Mouse (Mus musculus): Measurements from ENCODE around the gene Rnf183. TPM values are rescaled to one million over a fixed set of nuclear protein-coding genes. Genes with fewer than 3 reads are reported as not detected.
"Not testable (repeated sequence)": the region's sequence is repeated elsewhere in the genome, so short reads cannot be mapped to it uniquely, and the experiment has no call there.

Rnf183 gene
- not detected for total RNA-seq (2021)
- long read RNA-seq = 0 reads

- DNase-seq (ENCODE audit: low spot score in 2 of 2) = no peak
Measured at GRCm38 (mm10) chr4:62435081-62435480, at the start of gene Rnf183. TSS of gene Rnf183 (minus strand) at chr4:62435252.

DNA sequence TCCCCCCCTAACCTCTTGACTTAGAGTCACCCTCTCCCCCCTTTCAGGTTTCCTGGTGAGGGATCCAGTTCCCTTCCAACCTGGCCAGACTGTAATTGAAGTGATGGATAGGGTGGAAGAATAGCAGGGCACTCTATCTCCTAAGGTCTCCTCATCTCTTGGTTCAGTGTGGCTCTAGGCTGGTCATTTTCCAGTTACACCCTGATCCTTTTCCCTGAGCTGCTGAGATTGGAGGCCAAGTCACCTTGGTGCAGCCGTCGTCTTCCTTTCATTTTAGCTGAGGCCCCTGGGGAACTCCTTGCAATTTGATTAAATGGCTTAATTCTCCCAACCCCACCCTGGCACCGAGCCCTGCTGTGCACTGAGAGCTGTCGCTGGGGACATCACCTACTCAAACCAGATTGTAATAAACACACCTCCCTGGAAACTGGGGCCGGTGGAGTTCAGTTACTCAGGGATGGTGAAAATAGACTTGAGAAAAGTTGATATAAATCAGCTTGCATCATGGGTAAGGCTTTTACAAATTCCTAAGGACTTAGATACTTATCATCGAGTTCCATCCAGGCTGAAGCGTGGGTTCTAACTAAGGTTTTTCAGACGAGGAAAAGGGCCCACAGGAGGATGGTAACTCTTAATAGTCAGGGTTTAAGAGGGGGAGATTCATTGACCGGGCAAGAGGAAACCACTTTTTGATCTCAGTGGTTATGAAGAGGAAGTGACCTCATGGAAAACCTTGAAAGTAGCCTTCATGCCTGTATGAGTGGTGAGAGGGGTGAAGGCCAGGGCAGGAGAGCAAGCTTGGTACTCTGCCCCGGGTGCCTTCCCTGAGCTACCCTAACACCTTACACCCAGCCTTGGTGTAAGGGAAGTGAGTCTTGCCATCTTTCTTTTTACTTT, 45.9 kb upstream of the Rnf183 start:
- no peak for DNase-seq (ENCODE audit: low spot score in 2 of 2)

DNA sequence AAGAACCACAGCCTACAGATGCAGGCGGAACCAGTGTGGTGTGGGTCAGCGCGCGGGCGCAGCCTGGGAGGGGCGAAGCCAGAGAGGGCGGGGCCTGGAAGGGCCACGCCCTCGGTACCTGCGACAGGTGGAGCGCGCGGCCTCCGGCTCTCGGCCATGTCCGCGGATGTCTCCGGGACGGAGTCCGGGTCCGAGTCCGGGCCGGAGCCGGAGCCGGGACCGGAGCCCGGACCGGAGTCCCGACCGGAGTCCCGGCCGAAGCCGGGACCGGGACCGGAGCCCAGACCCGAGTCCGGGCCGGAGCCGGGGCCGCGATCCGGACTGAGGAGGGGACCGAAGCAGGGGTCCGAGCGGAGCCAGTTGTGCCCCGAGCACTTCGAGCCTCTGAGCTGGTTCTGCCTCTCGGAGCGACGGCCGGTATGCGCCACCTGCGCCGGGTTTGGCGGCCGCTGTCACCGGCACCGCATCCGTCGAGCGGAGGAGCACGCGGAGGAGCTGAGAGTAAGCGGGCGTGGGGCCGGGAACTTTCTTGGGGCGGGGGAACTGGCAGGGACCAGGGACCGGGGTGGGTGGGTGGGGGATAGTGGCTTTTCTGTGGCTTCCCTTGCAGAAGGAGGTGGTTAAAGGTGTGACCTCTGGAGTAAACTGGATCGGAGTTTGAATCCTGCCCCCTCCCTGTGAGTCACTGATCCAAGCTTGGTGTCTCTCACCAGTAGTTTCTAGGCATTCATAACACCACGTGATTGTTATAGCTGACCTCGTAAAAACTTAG, 45.1 kb upstream of the Rnf183 start, which contains the start of gene Bspry:
TSS of gene Bspry (plus strand) at position 117 of the 772 bp plus-strand sequence.
- no peak for DNase-seq (ENCODE audit: low spot score in 2 of 2)

DNA sequence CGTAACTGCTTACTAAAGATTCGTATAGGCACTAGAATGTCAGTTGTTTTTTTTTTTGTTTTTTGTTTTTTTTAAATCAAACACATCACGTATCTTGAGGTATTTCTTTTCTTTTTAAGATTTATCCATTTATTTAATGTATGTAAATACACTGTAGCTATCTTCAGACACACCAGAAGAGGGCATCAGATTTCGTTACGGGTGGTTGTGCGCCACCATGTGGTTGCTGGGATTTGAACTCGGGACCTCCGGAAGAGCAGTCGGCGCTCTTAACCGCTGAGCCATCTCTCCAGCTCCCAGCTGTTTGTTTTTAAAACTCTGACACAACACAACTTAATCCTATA, 44.5 kb upstream of the Rnf183 start:
- not testable (repeated sequence) for DNase-seq (ENCODE audit: low spot score in 2 of 2)

DNA sequence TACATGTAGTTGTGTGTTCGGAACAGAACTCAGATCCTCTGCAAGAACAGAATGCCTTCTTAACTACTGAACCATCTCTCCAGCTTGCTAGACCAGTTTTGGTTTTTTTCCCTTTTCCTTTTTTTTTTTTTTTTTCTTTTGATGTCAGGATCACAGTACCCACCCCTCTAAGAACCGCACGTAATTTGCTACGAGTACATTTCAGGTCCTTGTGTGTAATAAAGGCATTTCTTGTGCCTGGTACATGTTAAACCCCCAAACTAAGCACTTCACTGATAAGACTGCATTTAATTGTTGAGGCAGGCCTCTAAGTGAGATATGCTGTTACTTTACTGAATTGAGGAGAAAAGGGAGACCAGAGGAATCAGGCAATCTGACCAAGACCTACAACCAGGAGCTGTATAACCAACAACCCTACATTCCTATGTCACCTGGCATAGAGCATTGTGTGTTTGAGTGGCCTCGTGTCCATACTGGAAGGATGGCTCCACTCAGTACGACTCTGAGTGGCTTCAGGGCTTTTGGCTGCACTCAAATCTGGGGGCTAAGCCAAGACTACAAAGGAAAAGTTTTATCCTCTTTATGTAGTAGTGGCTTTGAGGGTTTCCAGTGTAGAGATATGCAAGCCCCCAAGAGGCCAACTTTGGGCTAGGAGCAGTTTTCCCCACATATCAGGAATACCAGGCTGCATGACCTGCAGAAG, 42.6 kb upstream of the Rnf183 start:
- DNase-seq (ENCODE audit: low spot score in 2 of 2) = no peak

DNA sequence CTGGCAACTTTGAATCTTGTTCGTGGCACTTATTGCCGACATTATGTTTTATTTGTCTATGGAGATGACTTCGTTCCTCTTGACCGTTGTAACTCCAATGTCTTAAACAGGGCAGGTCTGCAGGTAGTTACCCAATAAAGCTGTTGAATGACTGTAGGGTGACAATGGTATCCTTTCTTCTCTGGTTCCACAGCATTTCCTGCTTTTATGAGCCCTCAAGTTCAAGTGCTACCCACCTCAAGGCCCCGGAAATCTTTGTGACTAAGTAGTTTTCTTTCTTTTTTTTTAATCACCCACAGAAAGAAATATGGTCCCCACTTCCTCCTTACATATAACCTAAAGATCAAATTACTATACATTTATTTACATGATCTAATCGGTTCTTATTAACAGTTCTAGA, 40.7 kb upstream of the Rnf183 start:
- DNase-seq (ENCODE audit: low spot score in 2 of 2) = no peak

- DNase-seq (ENCODE audit: low spot score in 2 of 2) = no peak
Measured at GRCm38 (mm10) chr4:62475131-62475530, 40.1 kb upstream of the Rnf183 start.

DNA sequence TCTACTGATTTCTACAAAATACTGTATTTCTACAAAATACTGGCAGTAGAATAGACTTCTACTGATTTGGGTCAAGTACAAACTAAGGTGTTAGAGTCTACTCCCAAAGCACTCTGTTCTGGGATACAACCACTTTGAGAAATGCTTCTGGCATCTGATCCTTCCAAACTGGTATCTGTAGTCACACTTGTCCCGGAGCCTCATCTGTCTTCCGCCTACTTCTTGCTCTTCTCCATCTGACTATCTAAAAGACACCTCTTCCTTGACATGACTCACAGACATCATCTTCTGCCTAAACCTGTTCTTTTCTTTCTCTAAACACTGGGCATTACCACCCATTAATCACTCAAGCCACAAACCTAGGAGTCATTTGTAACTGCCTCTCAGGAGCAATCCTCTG, 37.0 kb upstream of the Rnf183 start:
- no peak for DNase-seq (ENCODE audit: low spot score in 2 of 2)

DNA sequence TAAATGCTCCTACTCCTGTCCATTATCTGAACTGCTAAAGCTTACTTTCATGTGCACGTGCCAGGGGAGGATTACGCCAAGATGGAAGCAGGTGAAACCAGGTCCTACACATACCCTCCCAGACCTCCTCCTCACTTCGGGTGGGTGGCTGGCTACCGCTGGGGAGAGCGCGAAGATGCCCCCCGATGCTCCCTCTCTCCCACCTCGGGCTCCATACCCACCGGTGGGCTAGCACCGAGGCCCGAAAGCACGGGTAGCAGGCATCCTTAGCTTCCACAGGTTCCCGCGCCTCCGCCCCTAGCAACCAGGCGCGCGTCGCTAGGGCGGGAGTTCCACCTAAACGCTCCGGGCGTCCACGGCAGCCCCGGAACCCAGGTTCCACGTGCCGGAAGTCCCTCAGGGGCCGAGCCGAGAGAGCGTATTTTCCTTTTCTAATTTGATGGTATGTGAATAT, 35.6 kb upstream of the Rnf183 start, which contains the start of gene Wdr31:
TSS of gene Wdr31 (minus strand) at position 299 of the 454 bp plus-strand sequence.
- peak; percentile 86 to 91 for DNase-seq (ENCODE audit: low spot score in 2 of 2)

GRCm38 (mm10) chr4:62468158-62468557, 33.1 kb upstream of the Rnf183 start:
- DNase-seq (ENCODE audit: low spot score in 2 of 2) = no peak

DNA sequence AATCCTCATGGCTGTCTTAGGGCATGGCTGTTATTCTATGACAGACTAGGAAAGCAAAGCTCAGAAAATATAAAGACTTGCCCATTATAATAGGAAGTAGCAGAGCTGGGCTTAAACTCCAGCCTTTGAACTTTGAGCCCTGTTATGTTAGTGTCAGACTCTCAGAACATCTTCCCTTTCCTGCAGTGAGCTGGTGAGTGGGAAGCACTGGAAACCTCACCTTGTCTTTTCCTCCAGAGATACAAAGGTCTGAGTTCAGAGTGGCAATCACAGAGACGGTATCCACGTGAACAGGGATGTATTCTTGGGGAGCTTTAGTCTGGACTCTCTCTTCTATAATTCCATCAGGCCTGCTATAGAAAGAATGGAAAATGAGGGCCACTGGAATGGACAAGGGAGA, 28.1 kb upstream of the Rnf183 start:
- no peak for DNase-seq (ENCODE audit: low spot score in 2 of 2)

DNA sequence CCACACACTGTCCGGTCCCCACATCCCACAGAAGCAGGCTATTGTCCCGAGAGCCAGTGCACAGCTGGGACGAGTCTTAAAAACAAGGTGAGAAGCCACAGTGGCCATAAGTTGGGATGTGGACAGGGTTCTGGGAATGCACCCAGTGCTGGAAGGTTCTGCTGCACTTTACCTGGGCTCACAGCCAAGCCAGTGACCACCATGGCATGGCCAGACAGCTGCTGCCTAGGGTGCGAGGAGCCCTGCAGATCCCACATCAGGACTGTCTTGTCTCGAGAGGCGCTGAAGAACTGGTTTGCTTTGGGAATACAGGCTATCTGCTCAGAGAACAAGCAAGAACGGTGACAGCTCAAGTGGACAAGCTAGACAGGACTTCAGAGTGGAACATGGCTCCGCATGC, 25.3 kb upstream of the Rnf183 start:
- no peak for DNase-seq (ENCODE audit: low spot score in 2 of 2)

DNA sequence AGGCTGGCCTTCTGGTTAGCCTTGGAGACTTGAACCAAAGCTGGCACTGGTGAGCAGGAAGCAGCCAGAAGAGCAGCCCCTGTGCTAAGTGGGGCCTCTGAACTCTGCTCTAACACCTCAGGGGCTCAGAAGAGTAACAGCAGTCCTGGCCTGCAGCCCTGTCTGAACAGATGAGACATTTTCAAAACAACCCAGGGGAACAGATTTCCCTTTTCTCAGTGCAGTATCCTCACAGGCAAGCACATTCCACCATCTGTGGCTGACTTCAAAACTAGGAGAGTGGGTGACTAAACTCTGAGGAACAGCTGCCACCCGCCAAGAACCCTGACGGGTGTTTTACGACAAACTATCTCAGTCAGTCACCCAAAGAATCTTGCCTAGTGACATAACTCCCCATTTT, 24.0 kb upstream of the Rnf183 start:
- peak; percentile 19 to 34 for DNase-seq (ENCODE audit: low spot score in 2 of 2)

DNA sequence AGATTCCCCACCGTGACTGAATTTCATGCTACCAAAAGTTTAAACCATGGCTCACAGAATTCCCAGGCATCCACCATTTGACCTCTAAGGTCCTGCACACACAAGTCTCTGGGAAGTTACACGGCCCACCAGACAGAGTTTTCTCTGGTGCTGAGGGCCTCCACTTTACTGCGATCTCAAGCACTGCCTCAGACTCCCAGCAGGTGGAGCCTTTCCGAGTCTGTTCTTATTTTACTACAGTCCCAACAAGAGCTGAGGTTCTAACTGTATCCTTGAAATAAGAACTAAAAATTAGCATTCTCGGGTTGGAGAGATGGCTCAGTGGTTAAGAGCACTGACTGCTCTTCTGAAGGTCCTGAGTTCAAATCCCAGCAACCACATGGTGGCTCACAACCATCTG, 19.9 kb upstream of the Rnf183 start:
- peak; percentile 45 to 63 for DNase-seq (ENCODE audit: low spot score in 2 of 2)

GRCm38 (mm10) chr4:62440986-62441385, 5.9 kb upstream of the Rnf183 start:
- no peak for DNase-seq (ENCODE audit: low spot score in 2 of 2)

DNA sequence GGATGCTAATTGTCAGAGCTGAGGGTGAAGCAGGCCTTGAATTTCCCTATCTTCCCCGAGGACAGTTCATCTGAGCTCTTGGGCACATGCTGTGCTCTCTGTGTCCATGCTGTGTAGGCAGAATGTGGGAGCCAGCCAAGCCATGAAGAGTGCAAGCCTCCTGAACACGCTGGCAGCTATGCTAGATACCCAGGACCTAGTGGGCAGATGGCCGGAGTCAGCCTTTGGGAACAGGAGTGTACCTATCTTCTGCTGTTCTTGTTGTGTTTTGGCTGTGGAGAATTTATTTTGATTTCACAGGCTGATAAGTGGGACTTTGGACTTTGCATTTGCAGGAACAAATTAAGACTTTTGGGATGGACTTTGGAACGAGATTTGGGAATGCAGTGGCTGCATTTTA, 5.5 kb upstream of the Rnf183 start:
- no peak for DNase-seq (ENCODE audit: low spot score in 2 of 2)

GRCm38 (mm10) chr4:62439793-62440192, 4.7 kb upstream of the Rnf183 start:
- DNase-seq (ENCODE audit: low spot score in 2 of 2) = no peak

DNA sequence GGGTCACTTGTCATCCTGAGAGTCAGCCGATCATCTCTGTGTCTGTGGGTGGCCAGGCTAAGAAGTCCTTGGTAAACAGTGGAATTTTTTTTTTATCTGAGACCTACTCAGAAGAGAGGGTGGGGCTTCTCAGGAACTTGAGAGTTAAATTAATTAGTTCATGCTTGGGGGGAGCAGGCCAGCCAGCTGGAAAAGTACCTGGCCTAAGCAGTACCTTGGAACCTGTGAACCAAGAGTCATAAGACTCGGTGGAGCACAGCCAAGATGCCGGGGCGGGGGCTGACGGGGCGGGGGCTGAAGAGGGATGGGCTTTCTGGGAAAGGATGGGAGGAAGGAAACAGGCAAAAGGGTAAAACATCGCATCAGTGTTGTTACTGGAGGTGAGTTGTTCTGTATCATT, 2.8 kb upstream of the Rnf183 start:
- no peak for DNase-seq (ENCODE audit: low spot score in 2 of 2)

GRCm38 (mm10) chr4:62437256-62437778, 2.3 kb upstream of the Rnf183 start:
- DNase-seq (ENCODE audit: low spot score in 2 of 2) = no peak

- no peak for DNase-seq (ENCODE audit: low spot score in 2 of 2)
Measured at GRCm38 (mm10) chr4:62433939-62434870, 847 bp downstream of the Rnf183 start.
